Mouse (Mus musculus) granulocyte monocyte progenitor cell, adult 5-6 weeks (primary cell): ENCODE results near the gene Slc15a4. TPM values are rescaled to one million over a fixed set of nuclear protein-coding genes. Genes with fewer than 3 reads are reported as not detected.
A peak's percentile ranks its signal among the peaks of the same experiment; 100 is the strongest.

Source experiments
- ATAC-seq: replicated peaks from 2 replicates; pipeline ENCODE4 v1.8.0; 2016; ENCODE audit warnings: mild to moderate bottlenecking, moderate TSS enrichment, inconsistent platforms; ENCODE audit not compliant: poor library complexity, severe bottlenecking
- total RNA-seq, 2 experiments: library from RNA; stranded (forward) in 1 of 2; stranded (reverse) in 1 of 2; fragments of 200-712, 200-1000 nt in 1 of 2; fragments of >200 nt in 1 of 2; fragmentation: Nextera tagmentation in 1 of 2; gene quantifications; 2 replicates each; pipeline ENCODE4 v1.2.3; 2014 to 2017

The Slc15a4 gene
- total RNA-seq (2014; fragmentation: Nextera tagmentation) (22.5 and 42.2 TPM in 2 replicates), total RNA-seq (2017) (25.2 and 105 TPM in 2 replicates)

DNA sequence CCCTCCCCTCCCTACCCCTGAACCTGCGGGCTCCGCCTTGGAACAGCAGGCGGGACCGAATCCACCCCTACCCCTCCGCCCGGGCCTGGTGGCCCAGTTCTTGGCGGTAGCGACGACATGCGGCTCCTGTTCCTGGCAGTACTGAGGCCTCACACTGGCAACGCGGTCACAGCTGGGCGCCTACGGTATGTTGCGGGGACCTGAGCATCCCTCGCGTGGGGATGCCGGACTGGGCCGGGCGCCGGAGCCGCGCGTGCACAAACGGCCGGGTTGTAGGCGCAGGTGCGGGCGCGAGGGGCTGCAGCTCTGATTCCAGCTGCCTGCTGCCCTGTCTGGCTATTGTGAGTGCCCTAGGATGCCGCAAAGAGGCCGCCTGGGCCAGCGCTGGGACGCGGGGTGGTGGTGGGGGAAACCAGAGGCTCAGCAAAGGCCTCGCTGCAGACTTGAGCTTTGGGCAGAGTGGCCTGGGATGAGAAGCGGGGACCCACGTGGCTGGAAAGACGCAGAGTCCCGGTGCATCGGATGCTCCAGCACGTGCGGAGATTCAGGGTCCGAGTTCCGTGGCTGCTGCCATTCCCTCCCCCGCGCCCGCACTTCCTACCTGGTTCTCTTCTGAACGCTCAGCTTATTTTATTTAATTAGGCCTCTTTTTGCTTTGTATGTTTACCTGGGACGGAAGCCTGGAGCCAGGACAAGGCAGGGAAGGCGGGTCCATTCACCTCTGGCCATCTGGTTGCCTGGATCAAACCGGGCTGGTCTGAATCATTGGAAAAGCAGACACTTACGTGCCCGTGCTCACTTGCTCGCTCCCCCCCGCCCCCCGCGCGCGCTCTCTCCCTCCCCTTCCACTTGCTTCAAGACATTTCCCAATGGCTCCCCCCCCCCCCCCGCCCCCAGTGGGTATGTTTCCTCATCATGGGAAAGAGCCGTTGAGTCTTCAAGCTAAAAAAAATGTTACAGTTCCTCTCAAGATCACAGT lies at the start of gene Slc15a4, which contains the start of gene Glt1d1:
Slc15a4 (minus strand) TSS at position 731 of the 979 bp plus-strand sequence.
Glt1d1 (plus strand) TSS at position 96 of the 979 bp plus-strand sequence.
- ATAC-seq: peak; percentile 74

GRCm38 (mm10) chr5:127678501-127678900 lies 45.8 kb upstream of the Slc15a4 start:
- ATAC-seq: no peak

GRCm38 (mm10) chr5:127677561-127677960 lies 44.9 kb upstream of the Slc15a4 start:
- ATAC-seq: no peak

GRCm38 (mm10) chr5:127673913-127674312 lies 41.2 kb upstream of the Slc15a4 start:
- no peak for ATAC-seq

- ATAC-seq: no peak
Observed at GRCm38 (mm10) chr5:127660979-127661378, 28.3 kb upstream of the Slc15a4 start.

GRCm38 (mm10) chr5:127660267-127660666 lies 27.6 kb upstream of the Slc15a4 start:
- ATAC-seq: no peak

DNA sequence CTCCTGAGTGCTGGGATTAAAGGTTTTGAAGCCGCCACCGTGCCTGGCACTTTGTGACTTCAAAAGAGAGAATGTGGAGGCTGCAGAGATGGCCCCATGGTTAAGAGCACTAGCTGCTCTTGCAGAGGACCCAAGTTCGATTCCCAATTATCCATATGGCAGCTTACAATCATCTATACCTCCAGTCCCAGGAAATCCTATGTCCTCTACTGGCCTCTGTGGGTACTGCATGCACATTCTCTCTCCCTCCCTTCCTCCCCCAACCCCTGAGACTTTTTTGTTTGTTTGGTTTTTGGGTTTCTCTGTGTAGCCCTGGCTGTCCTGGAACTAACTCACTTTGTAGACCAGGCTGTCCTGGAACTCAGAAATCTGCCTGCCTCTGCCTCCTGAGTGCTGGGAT lies 26.6 kb upstream of the Slc15a4 start:
- ATAC-seq: peak; percentile 44

DNA sequence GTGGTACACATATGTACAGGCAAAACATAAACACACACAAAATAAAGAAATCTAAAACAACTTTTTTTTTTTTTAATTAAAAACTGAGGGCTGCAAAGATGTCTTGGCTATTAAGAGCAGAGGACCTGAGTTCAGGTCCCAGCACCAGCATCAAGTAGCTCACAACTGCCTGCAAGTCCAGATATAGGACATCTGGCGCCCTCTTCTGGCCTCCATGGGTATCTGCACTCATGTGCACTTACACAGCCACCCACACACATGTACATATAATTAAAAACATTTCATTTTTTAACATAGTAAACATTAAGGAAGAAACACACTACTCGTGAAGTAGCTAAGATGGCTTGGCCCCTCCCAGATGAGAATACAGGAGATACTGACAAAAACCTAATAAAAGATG lies 25.6 kb upstream of the Slc15a4 start:
- ATAC-seq: no peak

DNA sequence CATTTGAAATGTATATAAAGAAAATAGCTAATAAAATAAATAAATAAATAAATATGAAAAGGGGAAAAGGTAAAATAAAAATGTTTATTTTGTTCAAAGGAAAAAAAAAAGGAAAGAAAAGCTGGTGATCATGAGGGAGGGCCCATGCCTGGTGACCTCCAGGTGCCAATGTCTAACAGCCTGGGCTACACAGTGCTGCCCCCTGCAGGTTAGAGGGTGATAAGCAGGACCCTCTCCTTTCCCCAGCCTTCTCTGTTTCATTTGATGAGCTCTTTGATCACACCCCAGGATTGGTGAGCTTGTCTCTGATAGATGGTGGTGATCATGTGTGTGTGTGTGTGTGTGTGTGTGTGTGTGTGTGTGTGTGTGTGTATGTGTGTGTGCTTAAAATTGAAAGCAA lies 16.4 kb upstream of the Slc15a4 start:
- peak; percentile 92 for ATAC-seq

GRCm38 (mm10) chr5:127648046-127648445 lies 15.3 kb upstream of the Slc15a4 start:
- ATAC-seq: peak; percentile 86

GRCm38 (mm10) chr5:127641185-127641958 lies 8.7 kb upstream of the Slc15a4 start:
- ATAC-seq: no peak

DNA sequence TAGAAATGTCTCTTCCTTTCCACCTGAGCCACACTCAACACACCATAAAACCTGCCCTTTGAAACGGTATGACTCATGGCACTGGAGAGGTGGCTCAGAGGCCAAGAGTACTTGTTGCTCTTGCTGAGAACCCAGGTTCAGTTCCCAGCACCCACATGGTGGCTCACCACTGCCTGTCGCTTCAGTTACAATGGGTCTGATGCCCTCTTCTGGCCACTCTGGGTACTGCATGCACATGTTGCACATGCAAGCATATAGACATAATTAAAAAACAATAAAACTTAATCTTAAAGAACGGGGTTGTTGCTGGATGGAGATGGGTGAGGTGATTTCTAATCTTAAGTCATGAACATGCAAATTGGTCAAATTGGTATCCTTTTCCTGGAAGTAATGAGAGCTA lies 7.7 kb upstream of the Slc15a4 start:
- ATAC-seq: no peak

DNA sequence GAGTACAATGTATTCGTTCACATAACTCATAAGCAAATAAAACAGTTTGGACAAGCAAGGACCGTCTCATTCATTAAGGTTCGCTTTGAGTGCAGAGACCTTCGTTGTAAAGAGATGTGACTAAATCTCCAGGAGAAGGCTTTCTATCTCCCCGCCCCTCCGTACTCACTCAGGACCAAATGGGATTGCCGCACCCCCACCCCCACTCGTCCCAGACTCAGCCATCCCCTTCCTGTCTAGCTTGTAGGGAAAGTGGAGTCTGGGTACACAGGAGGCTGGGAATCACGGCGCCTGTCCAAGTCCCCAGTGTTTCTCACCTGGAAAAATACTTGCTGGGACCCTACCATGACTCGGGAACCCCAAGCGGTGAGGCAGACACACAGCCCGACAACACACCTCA lies 6.9 kb upstream of the Slc15a4 start:
- ATAC-seq: no peak

DNA sequence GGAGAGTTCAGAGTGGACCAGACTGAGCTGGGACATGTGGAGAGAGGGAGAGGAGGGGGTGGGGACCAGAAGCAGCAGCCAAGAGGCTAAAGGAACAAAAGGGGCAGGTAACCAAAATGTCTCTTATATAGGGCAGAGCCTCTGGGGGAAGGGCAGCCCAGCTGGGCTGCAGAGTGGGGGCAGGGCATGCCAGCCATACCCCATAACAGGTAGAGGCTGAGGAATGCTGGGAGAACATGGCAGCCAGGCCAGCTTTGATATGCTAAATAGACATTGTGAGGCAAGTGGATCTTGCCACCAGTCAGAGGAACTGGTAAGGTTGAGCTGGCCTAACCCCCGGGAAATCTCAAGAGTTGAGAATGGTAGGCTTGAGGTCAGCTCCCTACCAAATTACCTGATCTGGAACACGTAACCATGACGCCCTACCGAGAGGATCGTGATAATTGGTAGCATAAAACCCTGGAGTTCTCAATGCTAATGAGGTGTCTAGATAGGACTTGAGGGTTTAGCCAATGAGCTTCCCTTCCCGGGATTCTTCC lies 6.4 kb upstream of the Slc15a4 start:
- ATAC-seq: no peak

GRCm38 (mm10) chr5:127638177-127638576 lies 5.5 kb upstream of the Slc15a4 start:
- no peak for ATAC-seq

- ATAC-seq: no peak
Observed at GRCm38 (mm10) chr5:127637622-127638021, 4.9 kb upstream of the Slc15a4 start.

DNA sequence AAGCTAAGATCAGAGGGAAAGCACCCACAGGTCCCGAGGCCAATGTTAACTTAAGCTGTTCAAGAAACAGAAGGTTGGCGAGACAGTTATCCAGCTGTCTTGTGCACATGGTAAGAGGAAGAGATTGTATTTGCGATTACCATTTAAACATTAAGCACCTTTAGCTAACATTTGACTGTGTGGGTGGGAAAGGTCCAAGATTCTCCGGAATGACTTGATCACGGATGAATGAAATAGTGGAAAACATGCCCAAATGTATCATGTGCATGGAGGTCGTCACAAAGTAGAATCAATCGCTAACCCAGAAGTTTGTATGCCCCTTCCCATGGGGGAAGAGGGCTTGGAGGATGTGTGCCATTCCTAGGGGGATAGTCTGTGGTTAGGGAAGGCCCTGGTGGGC lies 969 bp upstream of the Slc15a4 start:
- no peak for ATAC-seq

GRCm38 (mm10) chr5:127633188-127633587 lies 491 bp upstream of the Slc15a4 start:
- ATAC-seq: peak; percentile 8; the same call in 1 of the 2 replicates

- ATAC-seq: peak; percentile 12
Observed at GRCm38 (mm10) chr5:127631671-127632070, 1.0 kb downstream of the Slc15a4 start.

DNA sequence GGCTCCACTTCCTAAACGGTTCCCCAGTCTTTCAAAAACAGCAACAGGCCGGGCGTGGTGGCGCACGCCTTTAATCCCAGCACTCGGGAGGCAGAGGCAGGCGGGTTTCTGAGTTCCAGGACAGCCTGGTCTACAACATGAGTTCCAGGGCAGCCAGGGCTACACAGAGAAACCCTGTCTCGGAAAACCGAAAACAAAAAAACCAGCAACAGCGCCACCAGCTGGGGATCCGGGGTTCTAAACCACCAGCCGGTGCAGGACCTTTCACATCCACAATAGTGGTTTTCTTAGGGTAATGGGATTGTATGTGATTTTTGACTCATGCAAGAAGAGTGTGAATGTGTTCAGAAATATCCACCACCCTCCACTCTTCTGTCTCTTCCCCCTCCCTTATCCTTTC lies 5.5 kb downstream of the Slc15a4 start:
- no peak for ATAC-seq
